Mouse (Mus musculus) heart, adult 8-10 months (tissue): ENCODE results near the gene Slfn4. TPM values are rescaled to one million over a fixed set of nuclear protein-coding genes. Genes with fewer than 3 reads are reported as not detected.

Source experiments
- total RNA-seq, 4 experiments: library from RNA; stranded (reverse); gene quantifications; 2 replicates each; pipeline ENCODE4 v1.2.4; 2022

Slfn4 gene
- total RNA-seq, 4 experiments from 2014 or later, result 0.08 to 0.72 (median 0.09) TPM

Other genes with a start within 250 kb of the Slfn4 start
- 10 to 100 TPM; 43.9 to 65.9 (median 55.1) TPM for gene Slfn5, start 223.8 kb upstream of the Slfn4 start, total RNA-seq
- gene Slfn9, start 183.4 kb upstream of the Slfn4 start, total RNA-seq, result under 1 TPM; 0.56 to 0.72 (median 0.62) TPM
- under 1 TPM; 0.43 to 0.76 (median 0.67) TPM for gene Slfn8, start 154.4 kb upstream of the Slfn4 start, total RNA-seq
- gene Slfn2, start 110.1 kb upstream of the Slfn4 start, total RNA-seq, result 1 to 10 TPM; 1.8 to 4.6 (median 2.3) TPM
- under 1 TPM in 3 of 4 experiments, not detected in 1; 0.12 to 0.66 (median 0.14) TPM for gene Slfn1, start 58.3 kb upstream of the Slfn4 start, total RNA-seq
- gene Slfn3, start 16.1 kb downstream of the Slfn4 start, total RNA-seq, result 1 to 10 TPM; 1.9 to 2.8 (median 2.2) TPM
- not detected for gene Slfn14, start 111.5 kb downstream of the Slfn4 start, total RNA-seq
- gene Ap2b1, start 123.8 kb downstream of the Slfn4 start, total RNA-seq, result 10 to 100 TPM; 34.1 to 46.5 (median 36.9) TPM
- gene Pex12, start 127.4 kb downstream of the Slfn4 start, total RNA-seq, result 10 to 100 TPM in 2 of 4 experiments, 1 to 10 TPM in 2; 8.8 to 13.9 (median 9.7) TPM
- 10 to 100 TPM; 67.6 to 90.2 (median 81.9) TPM for gene Rasl10b, start 234.0 kb downstream of the Slfn4 start, total RNA-seq